Comparison of ENCODE assay signal across 8 mouse cellular contexts in the genomic region with DNA sequence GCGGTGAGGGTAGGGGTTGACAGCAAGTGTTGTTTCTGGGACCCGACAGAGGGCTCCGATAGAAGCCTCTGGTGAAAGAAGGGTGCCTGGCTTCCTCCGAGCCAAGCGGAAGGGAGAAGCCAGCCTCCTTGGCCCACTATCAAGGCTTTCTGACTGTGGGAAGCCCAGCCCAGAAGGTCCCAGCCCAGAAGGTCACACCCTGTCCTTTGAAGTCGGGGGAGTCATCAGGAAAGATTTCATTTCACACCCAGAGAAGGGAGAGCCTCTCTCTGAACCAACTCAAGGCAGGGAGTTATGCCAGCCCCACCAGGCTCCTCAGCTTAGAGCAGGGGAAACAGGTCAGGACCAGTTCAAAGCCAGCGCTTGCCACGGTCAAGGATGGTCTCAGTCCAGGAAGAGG.
DNase-seq lines count a peak whose midpoint lies in the region; ATAC-seq and TF ChIP-seq lines count a peak whose summit lies in the region.
"Had no signal": no experiment of that assay in that cellular context is flagged by ENCODE, and none has a peak within 500 bp of the region (broad histone marks: within the 10 kb centered on the region; RNA-seq: fewer than 3 reads in every experiment).

No protein-coding gene starts in this region.

- H3K9me3 ChIP-seq in lung, embryonic 14.5 days (ENCODE audit: low read depth, low read length), result no peaks in the 10 kb centered on the region

- no peaks in the 10 kb centered on the region for H3K4me1 ChIP-seq in lung, embryonic 14.5 days (ENCODE audit: insufficient read depth)

- H3K4me2 ChIP-seq in lung, embryonic 14.5 days, result no peak overlapping the region
- H3K4me2 ChIP-seq: limb, embryonic 12.5 days had no signal

- no peak for TF ChIP-seq CTCF in lung, embryonic 14.5 days (IDR thresholded peaks at IDR 0.05; ENCODE audit: low read depth)

- no peak overlapping the region for H3K9ac ChIP-seq in lung, embryonic 14.5 days
- H3K9ac ChIP-seq: limb, embryonic 12.5 days had no signal

- peak; percentile 54 for DNase-seq in 3T3-L1 (ENCODE audit: low read depth, low spot score)
- peak; percentile 53 for DNase-seq in ES-CJ7 (ENCODE audit: low read depth, low spot score)
- peak; percentile 79 to 80 for DNase-seq in heart, adult 9 months (ENCODE audit: low spot score in 2 of 2)
- peak; percentile 59 for DNase-seq in lung, embryonic 14.5 days
- DNase-seq in frontal cortex, postnatal 25 days (ENCODE audit: low spot score in 2 of 2), result no peak
- DNase-seq in frontal cortex, postnatal 14 days (ENCODE audit: low spot score in 2 of 2), result no peak

- H3K27me3 ChIP-seq in lung, embryonic 14.5 days (ENCODE audit: insufficient read depth, low read length), result no peaks in the 10 kb centered on the region
- H3K27me3 ChIP-seq: limb, embryonic 12.5 days had no signal

- no peaks in the 10 kb centered on the region for H3K36me3 ChIP-seq in lung, embryonic 14.5 days (ENCODE audit: insufficient read depth)
- H3K36me3 ChIP-seq: limb, embryonic 12.5 days had no signal

- peak; percentile 52; the same call in 1 of the 2 replicates for ATAC-seq in lung, embryonic 14.5 days (ENCODE audit: insufficient read depth)
- ATAC-seq in activated CD4-positive, CD25-positive, alpha-beta regulatory T cell, adult 4 months, result no peak

- 46% methylated on average over 8 of the region's 8 CpGs for whole genome bisulfite sequencing in lung, embryonic 14.5 days

- no peak overlapping the region for H3K4me3 ChIP-seq in lung, embryonic 14.5 days (ENCODE audit: low read depth, low read length)
- H3K4me3 ChIP-seq: limb, embryonic 12.5 days had no signal

- no peak overlapping the region for H3K27ac ChIP-seq in lung, embryonic 14.5 days (ENCODE audit: low read depth)
- H3K27ac ChIP-seq: limb, embryonic 12.5 days had no signal

Comparison
In these comparisons a context has a peak if more than half of its experiments do, and no peak if none do; other contexts are left out.
1. DNase-seq: peak in 3T3-L1 (single experiment), ES-CJ7 (single experiment), heart, adult 9 months (2 of 2) and lung, embryonic 14.5 days (single experiment); none in frontal cortex, postnatal 25 days (0 of 2) and frontal cortex, postnatal 14 days (0 of 2).